Comparison of ENCODE assay signal across 9 mouse cellular contexts in genomic region chr14:25725690-25726089, GRCm38 (mm10). TPM values are rescaled to one million over a fixed set of nuclear protein-coding genes. Genes with fewer than 3 reads are reported as not detected.
DNase-seq lines count a peak whose midpoint lies in the region; ATAC-seq lines count a peak whose summit lies in the region.
"Had no signal": no experiment of that assay in that cellular context is flagged by ENCODE, and none has a peak within 500 bp of the region (broad histone marks: within the 10 kb centered on the region; RNA-seq: fewer than 3 reads in every experiment).

No protein-coding gene starts in this region.

- no peak overlapping the region for H3K9ac ChIP-seq in hindbrain, embryonic 11.5 days (ENCODE audit: low read depth, low read length)
- H3K9ac ChIP-seq in hindbrain, embryonic 16.5 days (ENCODE audit: low read depth, low read length) = no peak overlapping the region
- no peak overlapping the region for H3K9ac ChIP-seq in liver, embryonic 12.5 days

- no peak overlapping the region for H3K4me2 ChIP-seq in hindbrain, embryonic 11.5 days (replicated peaks; ENCODE audit: low read depth, low read length)
- no peak overlapping the region for H3K4me2 ChIP-seq in hindbrain, embryonic 16.5 days (ENCODE audit: low read length)
- H3K4me2 ChIP-seq in liver, embryonic 12.5 days = no peak overlapping the region

- no peak overlapping the region for H3K4me3 ChIP-seq in hindbrain, embryonic 10.5 days
- no peak overlapping the region for H3K4me3 ChIP-seq in hindbrain, embryonic 11.5 days (ENCODE audit: low read depth, low read length)
- H3K4me3 ChIP-seq in embryonic facial prominence, embryonic 10.5 days = no peak overlapping the region
- H3K4me3 ChIP-seq in hindbrain, embryonic 16.5 days (ENCODE audit: low read length) = no peak overlapping the region
- no peak overlapping the region for H3K4me3 ChIP-seq in liver, embryonic 12.5 days

- no peaks in the 10 kb centered on the region for H3K27me3 ChIP-seq in hindbrain, embryonic 10.5 days (ENCODE audit: insufficient read depth, poor library complexity, severe bottlenecking)
- no peaks in the 10 kb centered on the region for H3K27me3 ChIP-seq in hindbrain, embryonic 11.5 days (ENCODE audit: control insufficient read depth, insufficient read depth, low read length)
- no peaks in the 10 kb centered on the region for H3K27me3 ChIP-seq in embryonic facial prominence, embryonic 10.5 days (replicated peaks; ENCODE audit: low read depth, poor library complexity, severe bottlenecking)
- H3K27me3 ChIP-seq in hindbrain, embryonic 16.5 days (replicated peaks; ENCODE audit: control insufficient read depth, insufficient read depth, low read length) = no peaks in the 10 kb centered on the region
- 0 out of 2 replicates have a peak, but pooled peaks cover 5% of the 10 kb centered on the region for H3K27me3 ChIP-seq in liver, embryonic 12.5 days (replicated peaks)

- H3K36me3 ChIP-seq in hindbrain, embryonic 10.5 days = no peaks in the 10 kb centered on the region
- H3K36me3 ChIP-seq in hindbrain, embryonic 11.5 days (ENCODE audit: control insufficient read depth, insufficient read depth, low read length) = no peaks in the 10 kb centered on the region
- H3K36me3 ChIP-seq in embryonic facial prominence, embryonic 10.5 days (replicated peaks) = peaks cover 8% of the 10 kb centered on the region
- H3K36me3 ChIP-seq in hindbrain, embryonic 16.5 days (ENCODE audit: control insufficient read depth, insufficient read depth, low read length) = no peaks in the 10 kb centered on the region
- 0 out of 2 replicates have a peak, but pooled peaks cover 4% of the 10 kb centered on the region for H3K36me3 ChIP-seq in liver, embryonic 12.5 days
- H3K36me3 ChIP-seq: G1E had no signal

- no peak for ATAC-seq in hindbrain, embryonic 11.5 days (ENCODE audit: low FRiP score)
- no peak for ATAC-seq in hindbrain, embryonic 16.5 days
- no peak for ATAC-seq in liver, embryonic 12.5 days

- DNase-seq in hindbrain, embryonic 10.5 days (ENCODE audit: low spot score) = no peak
- DNase-seq in hindbrain, embryonic 11.5 days (ENCODE audit: low spot score) = no peak
- DNase-seq in embryonic facial prominence, embryonic 10.5 days (ENCODE audit: low spot score) = no peak
- DNase-seq in right cerebral cortex, adult 18-20 months = no peak
- no peak for DNase-seq in left cerebral cortex, adult 18-20 months (ENCODE audit: low spot score in 2 of 2)
- no peak for DNase-seq in gastrocnemius, adult 18-20 months (ENCODE audit: low spot score)

- peaks cover 38% of the 10 kb centered on the region for H3K4me1 ChIP-seq in hindbrain, embryonic 10.5 days (replicated peaks)
- no peaks in the 10 kb centered on the region for H3K4me1 ChIP-seq in hindbrain, embryonic 11.5 days (replicated peaks; ENCODE audit: control insufficient read depth, insufficient read depth, low read length)
- peaks cover 51% of the 10 kb centered on the region for H3K4me1 ChIP-seq in embryonic facial prominence, embryonic 10.5 days
- H3K4me1 ChIP-seq in hindbrain, embryonic 16.5 days (ENCODE audit: control insufficient read depth, insufficient read depth, low read depth, low read length) = peaks cover 12% of the 10 kb centered on the region
- peaks cover 24% of the 10 kb centered on the region for H3K4me1 ChIP-seq in liver, embryonic 12.5 days

- 26% methylated on average over 4 of the region's 4 CpGs for WGBS in hindbrain, embryonic 10.5 days
- 41% methylated on average over 4 of the region's 4 CpGs for WGBS in hindbrain, embryonic 11.5 days
- WGBS in embryonic facial prominence, embryonic 10.5 days = 22% methylated on average over 4 of the region's 4 CpGs
- WGBS in hindbrain, embryonic 16.5 days = 37% methylated on average over 4 of the region's 4 CpGs
- WGBS in liver, embryonic 12.5 days (ENCODE audit: insufficient replicate concordance) = 28% methylated on average over 4 of the region's 4 CpGs

- H3K27ac ChIP-seq in hindbrain, embryonic 10.5 days = peak overlapping the region; percentile 59
- H3K27ac ChIP-seq in hindbrain, embryonic 11.5 days (ENCODE audit: low read depth, low read length) = no peak overlapping the region
- peak overlapping the region; percentile 76 for H3K27ac ChIP-seq in embryonic facial prominence, embryonic 10.5 days (replicated peaks)
- 0 out of 2 replicates have a peak overlapping the region, but pooled peaks have one; percentile 31 for H3K27ac ChIP-seq in hindbrain, embryonic 16.5 days (ENCODE audit: low read depth, low read length)
- peak overlapping the region; percentile 24; the same call in 1 of the 2 replicates for H3K27ac ChIP-seq in liver, embryonic 12.5 days

- no peaks in the 10 kb centered on the region for H3K9me3 ChIP-seq in hindbrain, embryonic 10.5 days
- no peaks in the 10 kb centered on the region for H3K9me3 ChIP-seq in hindbrain, embryonic 11.5 days (ENCODE audit: control insufficient read depth, low read length)
- H3K9me3 ChIP-seq in embryonic facial prominence, embryonic 10.5 days = no peaks in the 10 kb centered on the region
- H3K9me3 ChIP-seq in hindbrain, embryonic 16.5 days (ENCODE audit: control insufficient read depth, low read length) = no peaks in the 10 kb centered on the region
- H3K9me3 ChIP-seq in liver, embryonic 12.5 days (replicated peaks) = no peaks in the 10 kb centered on the region
- H3K9me3 ChIP-seq: G1E had no signal

RNA-seq across cellular contexts. Expression of gene Ppif, which starts 31.7 kb away (rescaled TPM):
- polyA plus RNA-seq in hindbrain, embryonic 10.5 days (2016; fragmentation: Nextera tagmentation; extraction: Ambion mirVana) = 47.3 and 55.7 TPM in 2 replicates
- polyA plus RNA-seq in hindbrain, embryonic 11.5 days (2014; fragmentation: Nextera tagmentation; extraction: Ambion mirVana) = 32.3 and 33.3 TPM in 2 replicates
- 76.6 and 77.0 TPM in 2 replicates for polyA plus RNA-seq in embryonic facial prominence, embryonic 10.5 days (2016; fragmentation: Nextera tagmentation; extraction: Ambion mirVana)
- polyA plus RNA-seq in hindbrain, embryonic 16.5 days (2015; fragmentation: Nextera tagmentation; extraction: Ambion mirVana) = 34.6 and 45.4 TPM in 2 replicates
- 46.8 and 48.4 TPM in 2 replicates for polyA plus RNA-seq in liver, embryonic 12.5 days (2016; fragmentation: Nextera tagmentation; extraction: Ambion mirVana)
- total RNA-seq in left cerebral cortex, adult 18-20 months (2021) = 10 to 100 TPM; 25.4 to 25.6 TPM
- 10 to 100 TPM; 27.3 to 33.8 TPM for total RNA-seq in gastrocnemius, adult 18-20 months (2021)

RNA-seq across cellular contexts. Expression of gene Zcchc24, which starts 43.1 kb away (rescaled TPM):
- 8.5 and 10.5 TPM in 2 replicates for polyA plus RNA-seq in hindbrain, embryonic 10.5 days (2016; fragmentation: Nextera tagmentation; extraction: Ambion mirVana)
- 13.4 and 14.3 TPM in 2 replicates for polyA plus RNA-seq in hindbrain, embryonic 11.5 days (2014; fragmentation: Nextera tagmentation; extraction: Ambion mirVana)
- polyA plus RNA-seq in embryonic facial prominence, embryonic 10.5 days (2016; fragmentation: Nextera tagmentation; extraction: Ambion mirVana) = 12.9 and 15.2 TPM in 2 replicates
- polyA plus RNA-seq in hindbrain, embryonic 16.5 days (2015; fragmentation: Nextera tagmentation; extraction: Ambion mirVana) = 10.1 and 17.2 TPM in 2 replicates
- polyA plus RNA-seq in liver, embryonic 12.5 days (2016; fragmentation: Nextera tagmentation; extraction: Ambion mirVana) = 6.9 and 7.8 TPM in 2 replicates
- total RNA-seq in left cerebral cortex, adult 18-20 months (2021) = 10 to 100 TPM; 47.4 to 47.7 TPM
- total RNA-seq in gastrocnemius, adult 18-20 months (2021) = 10 to 100 TPM; 53.7 to 60.4 TPM
- polyA plus RNA-seq: G1E had no signal
